Mouse (Mus musculus) adrenal gland, adult 2 months (tissue): ENCODE measurements at regions not wholly inside any gene's neighbourhood (a gene's known extent, or its start where the extent isn't known, plus 50 kb on each side); places are given as distances from the start of the nearest gene placed in this dataset.
A peak's percentile ranks its signal among the peaks of the same experiment; 100 is the strongest.

ENCODE experiments used
- DNase-seq: peaks from one replicate; pipeline ENCODE4 v3.0.0; 2021

DNA sequence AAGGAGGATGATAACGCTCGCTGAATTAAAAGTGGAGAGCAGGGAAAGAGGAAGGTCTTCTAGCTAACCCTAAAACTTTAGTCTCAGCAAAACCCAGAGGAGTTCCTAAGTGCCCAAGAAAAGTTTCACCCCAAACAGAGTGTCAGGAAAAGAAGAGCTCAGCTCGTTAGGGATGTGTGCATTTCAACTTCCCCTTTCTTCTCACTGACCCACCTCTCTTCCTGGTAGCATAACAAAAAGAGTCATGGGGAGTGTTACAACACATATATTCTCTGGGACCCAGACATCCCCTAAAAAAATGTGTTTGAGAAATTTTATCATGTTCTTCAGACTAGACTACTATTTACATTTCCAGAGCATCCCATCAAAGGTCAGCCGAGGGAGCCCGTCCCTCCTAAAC lies 432.6 kb downstream of the Mctp2 start:
- no peak for DNase-seq

GRCm38 (mm10) chr7:71872912-71873311 lies 433.5 kb downstream of the Mctp2 start:
- no peak for DNase-seq

- DNase-seq, result peak; percentile 54
Measured at GRCm38 (mm10) chr7:71867090-71867489, 439.3 kb downstream of the Mctp2 start.

DNA sequence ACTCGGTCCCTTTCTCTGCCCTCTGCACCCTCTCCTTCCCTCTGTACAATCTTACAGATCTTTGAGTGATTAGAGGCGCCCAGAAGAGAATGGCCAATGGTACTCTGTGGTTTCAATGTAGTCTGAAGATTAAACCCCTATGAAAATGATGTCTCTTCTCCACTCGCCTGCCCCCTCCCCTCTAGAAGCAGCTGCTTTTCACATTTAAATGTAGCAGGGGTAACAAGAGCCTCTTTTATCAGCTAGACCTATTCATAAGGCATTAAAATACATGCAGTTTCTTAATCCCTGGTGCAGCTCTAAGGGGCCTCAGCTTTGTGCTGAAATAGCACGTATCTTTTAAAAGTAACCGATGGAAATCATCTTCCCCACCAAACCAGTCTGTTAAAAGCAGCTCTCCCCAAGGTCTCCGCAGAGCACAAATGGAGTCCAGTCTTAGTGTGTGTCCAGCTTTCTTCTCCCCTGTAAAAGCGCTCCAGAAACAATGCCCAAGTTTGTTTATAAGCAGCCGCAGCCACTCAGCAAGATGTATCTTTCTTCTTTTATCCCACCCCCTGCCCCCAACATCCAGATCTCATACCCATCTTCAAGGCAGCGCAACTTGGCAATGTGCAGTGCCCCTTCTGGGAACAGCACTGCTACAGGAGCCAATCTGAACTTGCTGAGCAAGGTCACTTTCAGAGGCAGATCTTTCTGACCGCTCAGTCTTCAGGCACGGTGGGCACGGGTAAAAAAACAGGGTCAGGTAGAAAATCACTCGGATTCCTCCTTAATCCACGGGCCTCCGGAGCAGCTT lies 440.8 kb downstream of the Mctp2 start:
- no peak for DNase-seq

DNA sequence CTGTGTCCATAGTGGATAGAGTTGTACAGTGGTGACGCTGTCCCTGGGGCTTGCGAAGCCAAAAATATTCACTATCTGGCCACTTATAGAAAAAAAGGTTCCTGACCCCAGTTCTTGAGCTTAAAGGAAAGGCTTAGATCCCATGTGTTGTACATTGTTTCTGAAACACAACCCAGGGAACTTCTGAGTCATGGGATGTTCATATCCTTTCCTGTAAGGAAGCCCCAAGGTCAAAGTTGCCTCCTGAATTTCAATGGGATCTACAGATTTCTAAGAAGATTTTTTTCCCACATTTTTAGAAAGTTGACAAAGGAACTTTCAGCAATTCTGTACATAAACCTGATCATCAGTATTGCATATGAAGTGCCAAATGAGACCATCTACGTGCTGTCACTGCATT lies 453.5 kb downstream of the Mctp2 start:
- no peak for DNase-seq

GRCm38 (mm10) chr7:71849174-71849573 lies 457.2 kb downstream of the Mctp2 start:
- no peak for DNase-seq

GRCm38 (mm10) chr7:71837845-71838244 lies 468.6 kb downstream of the Mctp2 start:
- DNase-seq, result no peak

GRCm38 (mm10) chr7:71831790-71832525 lies 474.4 kb downstream of the Mctp2 start:
- DNase-seq, result no peak

GRCm38 (mm10) chr7:71829567-71829966 lies 476.8 kb downstream of the Mctp2 start:
- DNase-seq, result no peak

DNA sequence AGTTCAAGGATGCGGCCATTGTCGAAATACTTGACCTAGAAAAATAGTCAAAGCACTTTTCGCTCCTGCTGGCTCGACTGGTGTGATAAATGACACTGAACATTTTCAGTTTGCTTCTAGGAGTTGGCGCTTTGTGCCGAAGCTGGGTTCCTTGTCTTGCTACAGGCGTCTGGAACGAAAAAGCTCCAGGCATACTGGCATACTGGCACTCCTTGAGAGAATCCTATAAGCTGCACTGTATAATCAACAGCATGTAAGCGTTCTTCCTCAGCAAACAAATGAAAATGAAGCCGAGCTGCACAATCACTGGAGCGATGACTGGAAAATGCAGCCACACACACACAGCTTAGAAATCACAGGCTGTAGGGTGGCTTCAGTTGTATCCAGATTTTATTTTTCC lies 464.9 kb upstream of the Gm10295 start:
- no peak for DNase-seq

- DNase-seq, result peak; percentile 25
Measured at GRCm38 (mm10) chr7:71794201-71794600, 442.9 kb upstream of the Gm10295 start.

DNA sequence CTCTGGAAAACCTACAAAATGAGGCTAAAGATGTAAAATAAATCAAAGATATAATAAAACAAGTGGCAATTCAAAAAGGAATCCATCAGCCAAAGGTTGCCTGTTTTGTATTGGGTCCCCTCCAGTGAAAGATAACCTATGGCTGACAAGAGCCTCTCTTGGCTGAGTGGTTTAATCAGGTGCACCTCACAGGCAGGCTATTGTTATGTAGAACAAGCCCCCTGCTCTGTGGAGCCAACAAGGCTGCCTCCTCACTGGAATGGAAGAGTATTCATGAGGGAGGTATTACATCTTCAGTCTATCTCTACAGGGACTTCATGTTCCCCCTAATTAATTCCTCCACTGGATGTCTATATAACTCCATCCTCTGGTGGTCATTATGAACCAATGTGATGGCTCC lies 437.1 kb upstream of the Gm10295 start:
- DNase-seq, result no peak

DNA sequence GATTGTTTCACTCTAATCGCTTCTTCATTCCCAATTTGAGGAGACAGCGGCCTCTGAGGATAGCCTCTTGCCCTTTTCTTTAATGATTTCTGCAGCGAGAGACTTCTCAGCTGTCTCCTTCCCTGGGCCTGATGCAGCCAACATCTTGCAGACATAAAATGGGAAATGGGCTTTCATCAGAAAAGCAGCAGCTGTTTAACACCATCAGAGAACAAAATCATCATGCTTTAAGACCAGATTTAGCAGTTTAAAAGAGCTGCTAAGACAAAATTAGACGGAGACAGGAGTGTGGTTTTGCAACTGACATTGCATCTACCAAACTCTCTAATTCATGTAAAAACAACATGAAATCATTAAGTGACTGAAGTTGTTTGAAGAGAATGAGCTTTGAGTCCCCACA lies 431.2 kb upstream of the Gm10295 start:
- DNase-seq, result no peak

GRCm38 (mm10) chr7:71749886-71750285 lies 398.6 kb upstream of the Gm10295 start:
- DNase-seq, result no peak

- no peak for DNase-seq
Measured at GRCm38 (mm10) chr7:71746118-71746897, 395.0 kb upstream of the Gm10295 start.

GRCm38 (mm10) chr7:71728509-71728908 lies 377.2 kb upstream of the Gm10295 start:
- no peak for DNase-seq

DNA sequence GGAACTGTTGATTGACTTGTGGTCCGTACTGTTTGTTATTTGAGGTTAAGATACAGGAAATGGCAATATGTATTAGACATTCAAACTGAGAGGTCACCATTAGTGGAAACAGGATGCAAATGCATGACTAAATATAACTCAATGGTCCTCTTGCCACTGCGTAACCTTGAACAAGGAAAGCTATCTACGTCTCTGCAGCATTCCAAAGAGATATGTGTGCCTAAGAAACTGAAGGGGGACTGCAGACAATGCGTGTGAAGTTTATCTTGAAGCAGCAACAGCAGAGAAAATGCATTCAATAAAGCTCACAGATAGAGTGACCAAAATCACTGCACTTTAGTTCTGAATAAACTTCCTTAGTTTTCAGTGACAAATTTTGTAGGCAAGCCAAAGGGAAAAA lies 356.9 kb upstream of the Gm10295 start:
- no peak for DNase-seq

- DNase-seq, result no peak
Measured at GRCm38 (mm10) chr7:71706201-71706600, 354.9 kb upstream of the Gm10295 start.

- DNase-seq, result peak; percentile 82
Measured at GRCm38 (mm10) chr7:71705426-71706050, 354.3 kb upstream of the Gm10295 start.

DNA sequence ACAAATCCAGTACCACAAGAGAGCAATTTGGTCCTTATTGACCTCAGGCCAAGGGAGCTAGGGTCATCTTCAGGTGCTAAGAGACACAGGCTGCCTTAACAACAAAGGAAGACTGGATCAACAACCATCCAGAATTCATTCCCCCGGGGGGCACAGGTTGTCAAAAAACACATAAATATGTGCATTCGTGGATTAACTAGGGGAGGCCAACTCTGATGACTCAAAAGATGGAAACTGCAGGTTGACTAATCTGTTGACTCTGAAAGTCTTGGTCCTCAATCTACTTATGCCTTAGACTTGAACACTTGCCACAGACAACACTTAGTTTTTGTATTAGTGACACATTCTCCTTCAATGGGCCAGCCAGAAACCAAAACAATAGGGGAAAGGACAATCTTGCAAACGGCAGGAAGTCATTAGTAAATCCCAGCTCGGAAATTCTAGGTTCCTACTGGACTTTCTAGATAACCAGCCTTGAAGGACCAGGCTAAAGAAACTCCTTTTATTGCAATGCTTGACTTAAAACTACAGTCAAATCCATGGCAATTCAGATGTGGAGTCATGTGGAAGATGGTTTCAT lies 353.5 kb upstream of the Gm10295 start:
- DNase-seq, result peak; percentile 6
